Mouse (Mus musculus): ENCODE results near the gene Rps6. TPM values are rescaled to one million over a fixed set of nuclear protein-coding genes. Genes with fewer than 3 reads are reported as not detected.

Rps6 gene
- total RNA-seq (2023), result 422 and 506 TPM in 2 replicates

DNA sequence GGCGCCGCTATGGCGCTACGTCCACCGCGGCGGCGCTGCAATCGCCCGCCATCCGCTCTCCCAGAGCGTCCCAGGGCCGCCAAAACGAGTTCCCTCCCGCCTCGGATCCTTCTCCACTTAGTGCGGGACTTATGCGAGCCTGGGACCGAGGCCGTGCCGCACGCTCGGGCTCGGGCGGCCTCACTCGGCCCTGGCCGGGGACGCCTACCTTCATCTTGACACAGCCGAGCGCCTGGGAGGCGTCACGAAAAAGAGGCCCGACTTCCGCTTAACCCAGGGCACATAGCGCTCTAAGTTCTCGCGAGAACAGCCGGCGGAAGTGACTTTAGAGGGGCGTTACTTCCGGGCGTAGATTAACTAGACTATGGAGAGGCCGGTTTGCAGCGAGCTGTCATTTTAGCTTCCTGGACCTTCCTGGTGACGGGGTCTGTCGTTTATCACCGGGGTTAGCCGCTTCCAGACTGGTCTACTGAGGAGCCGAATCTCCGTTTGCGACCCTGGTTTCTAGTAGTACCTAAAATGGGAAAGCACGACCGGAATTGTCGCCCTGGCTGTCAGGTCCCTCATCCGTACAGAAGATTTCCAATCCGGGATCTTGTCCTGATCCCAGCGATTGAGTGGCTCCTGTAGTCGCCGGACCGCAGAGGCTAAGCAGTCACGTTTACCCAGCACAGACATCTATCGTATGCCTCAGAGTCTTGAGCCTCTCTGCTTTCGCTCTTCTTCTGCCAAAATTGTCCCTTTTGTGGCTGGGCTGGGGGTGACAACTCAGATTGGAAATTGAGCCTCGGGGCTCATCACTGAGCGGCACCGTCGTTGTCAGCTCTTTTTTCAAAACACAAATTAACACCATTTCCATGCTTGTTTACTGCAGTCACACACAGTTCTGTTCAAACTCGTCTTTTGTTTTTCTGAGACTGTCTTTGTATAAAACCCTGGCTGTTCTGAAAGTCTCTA, at the start of gene Rps6:
Gene Rps6, minus strand, starts transcription at position 300 of the 957 bp plus-strand sequence.

DNA sequence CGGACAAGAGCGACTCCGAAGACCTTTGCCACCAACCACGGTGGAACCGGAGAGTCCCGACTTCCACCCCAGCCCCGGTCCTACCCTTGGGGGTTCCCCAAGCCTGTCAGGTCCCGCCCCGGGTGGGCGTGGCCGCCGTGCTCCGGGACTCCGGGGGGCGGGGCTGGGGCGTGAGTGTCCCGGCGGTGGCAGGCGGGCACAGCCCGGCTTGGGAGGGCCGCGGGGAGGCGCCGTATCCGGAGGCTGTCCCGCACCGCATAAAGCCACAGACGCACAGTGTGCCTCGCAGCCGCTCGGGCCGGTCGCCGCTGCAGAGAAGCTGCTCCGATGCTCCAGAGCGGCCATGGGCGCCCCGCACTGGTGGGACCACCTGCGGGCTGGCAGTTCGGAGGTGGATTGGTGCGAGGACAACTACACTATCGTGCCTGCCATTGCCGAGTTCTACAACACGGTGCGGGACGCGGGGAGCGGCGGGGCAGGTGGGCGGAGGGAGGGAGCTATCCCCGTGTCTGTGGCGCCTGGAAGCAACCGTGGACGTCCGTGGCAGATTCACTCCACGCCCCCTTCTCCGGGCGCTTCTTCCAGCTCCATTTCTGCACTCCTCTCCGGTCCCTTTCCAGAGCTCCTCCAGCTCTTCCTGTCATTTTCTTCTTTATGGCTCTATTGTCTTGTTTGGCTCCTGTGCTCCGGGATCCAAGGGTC, 17.1 kb upstream of the Rps6 start, which contains the start of gene Acer2:
Gene Acer2, plus strand, starts transcription at position 251 of the 702 bp plus-strand sequence.

Other genes with a start within 250 kb of the Rps6 start
- 5.4 and 14.4 TPM in 2 replicates for gene Haus6, start 245.4 kb downstream of the Rps6 start, total RNA-seq (2023)
- 208 and 243 TPM in 2 replicates for gene Plin2, start 187.4 kb downstream of the Rps6 start, total RNA-seq (2023)
- 9.7 and 13.6 TPM in 2 replicates for gene Dennd4c, start 108.9 kb downstream of the Rps6 start, total RNA-seq (2023)
- gene Acer2, start 17.0 kb upstream of the Rps6 start, total RNA-seq (2023), result 0.57 TPM in 1 of 2 replicates, not detected in the other

Measured in neutrophil, adult 65 days (primary cell).